Mouse (Mus musculus) mouse trophoblast stem cell (cell line): ENCODE results near the gene Fzd10.

ENCODE experiments used
- in situ Hi-C, 2 experiments: fragments of 300-500 bp; cut with MseI, MboI; formaldehyde crosslinking; loops; 2 replicates in 1 of 2; 3 replicates in 1 of 2; pipeline ENCODE4 v1.15.1; 2025

Fzd10 gene

DNA sequence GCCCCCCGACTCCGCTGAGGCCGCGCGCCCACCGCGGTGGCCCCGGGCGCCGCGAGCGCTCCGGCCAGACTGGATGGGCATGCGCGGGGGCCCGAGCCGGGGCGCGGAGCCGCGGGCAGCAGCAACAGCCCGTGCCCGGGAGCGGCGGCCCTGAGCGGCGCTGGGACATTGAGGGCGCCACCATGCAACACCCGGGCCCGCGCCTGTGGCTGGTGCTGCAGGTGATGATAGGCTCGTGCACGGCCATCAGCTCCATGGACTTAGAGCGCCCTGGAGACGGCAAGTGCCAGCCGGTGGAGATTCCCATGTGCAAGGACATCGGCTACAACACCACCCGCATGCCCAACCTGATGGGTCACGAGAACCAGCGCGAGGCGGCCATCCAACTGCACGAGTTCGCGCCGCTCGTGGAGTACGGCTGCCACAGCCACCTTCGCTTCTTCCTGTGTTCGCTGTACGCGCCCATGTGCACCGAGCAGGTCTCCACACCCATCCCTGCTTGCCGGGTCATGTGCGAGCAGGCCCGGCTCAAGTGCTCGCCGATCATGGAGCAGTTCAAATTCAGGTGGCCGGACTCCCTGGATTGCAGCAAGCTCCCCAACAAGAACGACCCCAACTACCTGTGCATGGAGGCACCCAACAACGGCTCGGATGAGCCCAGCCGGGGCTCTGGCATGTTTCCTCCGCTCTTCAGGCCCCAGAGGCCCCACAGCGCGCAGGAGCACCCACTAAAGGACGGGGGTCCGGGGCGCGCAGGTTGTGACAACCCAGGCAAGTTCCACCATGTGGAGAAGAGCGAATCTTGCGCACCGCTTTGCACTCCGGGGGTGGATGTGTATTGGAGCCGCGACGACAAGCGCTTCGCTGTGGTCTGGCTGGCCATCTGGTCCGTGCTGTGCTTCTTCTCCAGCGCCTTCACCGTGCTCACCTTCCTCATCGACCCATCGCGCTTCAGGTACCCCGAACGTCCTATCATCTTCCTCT lies 684 bp downstream of the Fzd10 start:
- in situ Hi-C loops: no loop called here

DNA sequence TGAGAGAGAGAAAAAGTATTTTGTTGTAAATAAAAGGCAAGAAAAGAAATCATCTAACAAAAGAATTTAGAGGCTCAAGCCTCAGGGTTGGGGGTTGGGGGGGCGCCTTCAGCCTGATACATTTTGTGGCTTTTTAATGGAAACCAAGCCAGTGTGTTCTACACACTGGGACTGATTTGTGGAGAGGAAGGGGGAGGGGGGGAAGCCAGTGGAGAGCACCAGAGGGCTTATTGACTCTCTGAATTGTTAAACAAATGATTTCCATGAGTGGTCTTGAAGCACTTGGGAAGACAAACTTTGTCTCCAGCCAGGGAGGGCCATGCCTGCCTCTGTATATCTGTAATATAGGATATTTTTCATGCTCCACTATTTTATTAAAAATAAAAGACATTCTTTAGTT lies 3.0 kb downstream of the Fzd10 start:
- in situ Hi-C loops: no loop called here

DNA sequence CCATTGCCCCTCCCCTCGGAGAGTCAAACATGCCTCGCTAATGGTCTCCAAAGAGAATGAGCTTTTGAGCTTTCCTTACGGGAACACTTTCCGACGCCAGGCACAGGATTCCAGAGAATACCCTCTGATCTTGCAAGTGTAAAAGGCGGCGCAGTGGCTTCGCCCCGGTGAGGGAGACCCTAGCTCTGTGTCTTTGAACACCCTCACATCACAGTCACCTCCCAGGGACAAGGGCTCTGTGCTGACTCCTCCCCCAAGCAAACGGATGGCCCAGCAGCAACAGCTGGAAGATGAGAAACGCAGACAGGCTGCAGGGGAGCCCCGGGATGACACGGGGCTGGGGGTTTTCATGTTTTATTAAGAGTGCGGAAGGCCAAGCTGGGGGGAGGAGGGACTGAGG lies 6.0 kb downstream of the Fzd10 start:
- in situ Hi-C loops: no loop called here

DNA sequence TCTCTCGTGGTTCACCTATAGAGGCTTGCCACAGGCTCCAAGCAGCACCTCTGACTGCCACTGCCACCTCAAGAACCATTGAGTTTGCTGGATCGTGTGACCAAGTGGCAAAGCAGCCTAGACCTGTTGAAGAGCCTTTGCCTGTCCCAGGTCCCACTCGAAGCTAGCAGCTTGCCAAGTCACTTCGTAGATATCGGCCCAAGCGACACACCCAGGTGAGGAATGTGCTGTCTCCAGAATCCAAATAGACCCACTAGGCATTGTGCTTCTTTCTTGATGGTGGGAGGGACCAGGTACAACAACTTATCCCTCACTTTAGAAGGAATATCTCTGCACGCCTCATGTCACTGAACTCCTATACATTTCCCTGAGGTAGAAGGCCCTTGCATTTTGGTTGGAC lies 8.4 kb downstream of the Fzd10 start:
- in situ Hi-C loops: no loop called here

DNA sequence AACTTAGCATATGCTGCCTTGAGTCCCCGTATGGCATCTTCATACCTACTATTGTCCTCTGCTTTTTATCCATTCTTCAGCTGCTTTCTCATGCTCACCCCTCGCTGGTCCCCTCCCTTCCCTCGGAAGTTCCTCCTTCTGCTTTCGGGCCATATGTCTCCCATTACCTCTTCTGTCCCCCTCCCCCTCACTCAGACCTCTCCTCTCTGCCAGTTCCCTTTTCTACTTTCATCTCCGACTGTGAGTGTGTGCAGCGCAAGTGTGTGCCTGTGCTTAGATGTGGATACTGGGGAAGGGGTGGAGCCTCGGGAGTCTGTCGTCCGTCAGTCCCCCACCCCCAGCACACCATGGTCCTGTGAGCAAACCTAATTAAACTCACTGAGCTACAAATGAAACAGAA lies 17.0 kb downstream of the Fzd10 start:
- in situ Hi-C loops: no loop called here

DNA sequence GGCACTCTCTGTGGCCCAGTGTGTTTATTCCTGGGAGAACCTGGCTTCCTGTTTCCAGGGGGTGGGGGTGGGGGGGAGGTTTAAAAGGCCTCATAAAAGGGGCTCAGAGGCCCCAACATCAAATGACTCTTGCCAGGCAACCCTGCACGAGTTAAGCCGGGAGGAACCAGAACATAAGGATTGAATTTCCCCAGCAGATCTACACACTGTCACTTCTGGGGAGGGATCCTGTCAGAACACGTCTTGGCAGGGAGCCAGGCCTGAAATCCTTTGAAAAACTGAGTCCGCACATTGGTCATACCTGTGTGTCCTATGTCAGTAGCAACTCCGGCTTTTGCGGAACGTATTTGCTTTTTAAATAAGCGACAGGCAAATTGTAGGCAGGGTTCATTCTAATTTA lies 19.3 kb downstream of the Fzd10 start:
- in situ Hi-C loops: no loop called here

DNA sequence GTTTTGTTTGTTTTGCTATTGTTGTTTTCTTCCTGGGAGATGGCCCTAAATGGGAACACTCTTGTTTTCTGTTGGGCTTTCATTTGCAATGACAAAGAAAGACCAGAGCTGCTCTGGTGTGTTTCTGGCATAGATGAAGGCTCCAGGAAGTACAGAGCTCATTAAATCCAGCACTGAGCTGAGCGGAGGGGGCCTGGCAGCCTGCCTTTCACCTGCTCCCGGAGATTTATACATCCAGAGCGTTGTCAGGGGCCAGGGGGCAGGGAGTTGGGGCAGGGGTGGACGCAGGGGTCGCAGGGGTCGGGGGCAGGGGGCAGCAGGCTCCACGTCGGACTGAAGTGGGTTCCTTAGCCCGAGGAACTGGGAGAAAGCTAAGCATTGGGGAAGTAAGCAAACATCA lies 19.8 kb downstream of the Fzd10 start:
- in situ Hi-C loops: no loop called here

DNA sequence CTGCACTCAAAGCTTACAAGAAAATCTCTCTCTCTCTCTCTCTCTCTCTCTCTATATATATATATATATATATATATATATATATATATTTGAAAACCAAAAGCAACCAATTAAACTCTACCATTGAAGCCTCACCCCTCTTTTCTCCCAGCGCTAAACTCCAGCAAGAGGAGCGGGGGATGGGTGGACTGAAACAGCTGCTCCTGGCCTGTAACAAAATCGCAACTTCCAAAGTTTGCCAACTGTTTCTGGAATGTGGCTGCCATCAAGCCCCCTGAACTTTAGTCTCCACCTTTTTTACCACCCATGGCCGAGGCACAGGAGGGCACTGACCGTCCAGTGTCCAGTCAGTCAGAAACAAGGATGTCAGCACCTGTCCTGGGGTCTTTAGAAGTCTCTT lies 27.1 kb downstream of the Fzd10 start:
- in situ Hi-C loops: no loop called here

DNA sequence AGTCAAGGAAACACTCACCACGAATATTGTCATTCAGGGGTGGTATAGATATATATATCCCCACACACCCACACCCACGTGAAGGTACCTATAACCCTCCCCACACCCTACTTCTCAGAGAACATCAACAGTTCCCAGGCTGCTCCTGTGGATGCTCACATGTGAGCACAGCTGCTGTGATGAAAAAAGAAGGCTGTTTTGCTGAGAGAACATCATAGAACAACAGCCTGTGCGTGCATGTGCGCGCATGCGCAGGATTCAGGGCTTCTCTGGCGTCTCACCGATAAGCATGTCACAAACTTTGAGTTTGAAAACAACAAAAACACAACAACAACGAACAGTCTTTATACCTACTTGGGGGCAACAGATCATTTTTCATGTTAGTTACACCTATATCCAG lies 36.0 kb downstream of the Fzd10 start:
- in situ Hi-C loops: no loop called here

DNA sequence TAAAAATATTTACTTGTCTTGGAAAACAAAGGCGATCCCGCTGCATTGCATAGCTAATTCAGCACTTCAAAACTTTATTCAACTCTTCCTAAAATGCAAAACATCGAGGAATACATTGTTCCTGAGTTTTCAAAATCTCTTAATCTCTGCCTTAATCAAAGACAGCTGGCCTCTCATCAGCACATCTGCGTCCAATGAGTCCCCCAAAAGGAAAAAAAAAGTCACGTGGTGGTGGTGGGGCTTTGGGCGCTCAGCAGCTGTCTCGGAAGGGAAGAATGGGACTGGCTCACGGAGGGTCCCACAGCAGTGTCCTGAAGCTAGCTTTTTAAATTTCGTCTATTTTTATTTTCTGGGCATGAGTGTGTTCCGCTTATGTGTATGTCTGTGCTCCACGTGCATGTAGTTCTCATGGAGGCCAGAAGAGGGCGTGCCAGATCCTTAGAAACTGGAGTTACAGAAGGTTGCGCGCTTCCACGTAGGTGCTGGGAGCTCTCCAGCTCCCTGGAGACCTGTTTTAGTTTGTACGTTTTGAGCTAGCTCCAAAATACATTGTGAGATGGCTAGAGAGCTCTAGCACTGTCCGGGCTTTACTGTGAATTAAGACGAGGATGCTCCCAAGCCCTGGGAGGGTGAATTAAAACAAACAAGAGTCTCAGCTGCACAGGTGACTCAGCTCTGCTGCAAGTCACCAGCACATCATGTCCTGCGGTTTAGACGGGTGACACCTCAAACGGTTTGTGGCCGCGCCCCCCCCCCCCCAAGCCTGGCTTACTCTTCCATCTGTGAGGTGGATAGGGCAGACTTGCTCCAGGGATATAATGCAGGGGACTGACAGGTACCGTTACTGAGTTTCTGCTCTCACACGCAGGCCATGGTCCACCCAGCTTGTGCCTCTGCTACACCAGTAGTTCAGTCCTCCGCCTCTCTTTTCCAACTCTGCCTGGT lies 36.7 kb downstream of the Fzd10 start:
- in situ Hi-C loops: no loop called here

DNA sequence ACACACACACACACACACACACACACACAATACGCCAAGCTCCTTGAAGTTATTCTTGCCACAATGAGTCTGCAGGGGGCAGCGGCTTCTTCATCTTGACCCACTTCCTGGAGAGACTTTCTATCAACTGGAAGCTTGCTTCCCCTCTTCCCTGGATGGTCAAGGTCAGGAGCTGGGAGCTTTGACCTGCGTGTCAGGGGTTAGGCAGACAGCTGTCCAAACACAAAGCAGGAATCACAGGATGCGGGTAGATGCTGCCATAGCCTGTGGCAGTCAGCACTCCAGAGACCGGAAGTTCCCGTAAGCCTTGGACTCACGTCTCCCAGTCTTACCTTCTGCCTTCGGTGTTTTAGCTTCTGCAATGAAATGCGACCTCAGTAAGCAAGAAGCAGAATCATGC lies 38.1 kb downstream of the Fzd10 start:
- in situ Hi-C loops: no loop called here

DNA sequence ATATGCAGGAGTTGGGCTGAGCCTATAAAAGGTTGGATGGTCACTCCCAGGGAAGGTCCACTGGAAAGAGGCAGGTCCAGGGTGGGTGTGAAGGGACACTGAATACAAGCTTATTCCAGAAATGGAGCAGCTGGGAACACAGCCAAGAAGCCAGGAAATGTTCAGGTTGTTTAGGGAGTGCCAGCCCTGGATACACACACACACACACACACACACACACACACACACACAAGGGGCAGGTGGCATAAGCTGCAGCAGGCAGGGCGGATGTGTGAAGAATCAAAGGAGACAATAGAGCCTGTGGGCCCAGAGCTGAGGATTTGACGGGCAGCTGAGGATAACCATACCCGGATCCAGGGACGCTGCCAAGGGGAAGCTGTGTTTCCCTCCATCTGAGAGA lies 42.4 kb downstream of the Fzd10 start:
- in situ Hi-C loops: no loop called here

DNA sequence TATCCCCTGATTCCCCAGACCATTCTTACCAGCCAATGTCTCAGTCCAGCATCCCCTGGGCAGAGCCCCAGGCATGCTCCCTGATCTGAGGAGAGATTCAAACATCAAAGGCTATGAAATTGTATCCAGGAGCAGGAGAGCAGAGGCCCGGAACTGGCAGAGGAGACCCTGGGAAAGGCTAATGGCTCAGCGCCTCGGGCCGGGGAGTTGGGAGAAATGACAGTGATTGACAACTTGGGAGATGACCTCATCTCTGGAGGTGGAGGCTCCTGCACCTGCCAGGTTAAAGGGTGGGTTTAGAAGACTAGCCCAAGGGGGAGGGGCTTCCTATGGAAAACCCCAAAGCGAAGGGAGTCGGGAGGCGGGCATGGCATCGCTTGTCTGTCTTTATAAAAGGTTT lies 45.1 kb downstream of the Fzd10 start:
- in situ Hi-C loops: no loop called here

DNA sequence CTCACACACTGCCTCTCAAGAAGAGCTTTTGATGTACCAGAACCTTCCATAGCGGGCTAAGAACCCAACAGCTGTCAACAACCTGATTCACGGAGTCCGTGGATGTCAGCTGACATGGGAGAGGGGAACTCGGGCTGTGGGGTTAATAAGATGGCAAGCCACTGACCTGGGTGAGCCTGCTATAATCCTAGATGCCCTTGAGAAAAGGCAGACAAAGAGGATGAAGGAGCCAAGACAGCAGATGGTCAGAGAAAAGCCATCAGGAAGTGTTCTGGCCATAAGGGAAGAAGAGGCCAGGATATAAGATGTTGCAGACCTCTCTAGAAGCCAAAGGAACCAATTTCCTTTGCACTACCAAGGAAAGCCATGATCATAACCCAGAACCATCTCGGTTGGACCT lies 45.6 kb downstream of the Fzd10 start:
- in situ Hi-C loops: no loop called here

DNA sequence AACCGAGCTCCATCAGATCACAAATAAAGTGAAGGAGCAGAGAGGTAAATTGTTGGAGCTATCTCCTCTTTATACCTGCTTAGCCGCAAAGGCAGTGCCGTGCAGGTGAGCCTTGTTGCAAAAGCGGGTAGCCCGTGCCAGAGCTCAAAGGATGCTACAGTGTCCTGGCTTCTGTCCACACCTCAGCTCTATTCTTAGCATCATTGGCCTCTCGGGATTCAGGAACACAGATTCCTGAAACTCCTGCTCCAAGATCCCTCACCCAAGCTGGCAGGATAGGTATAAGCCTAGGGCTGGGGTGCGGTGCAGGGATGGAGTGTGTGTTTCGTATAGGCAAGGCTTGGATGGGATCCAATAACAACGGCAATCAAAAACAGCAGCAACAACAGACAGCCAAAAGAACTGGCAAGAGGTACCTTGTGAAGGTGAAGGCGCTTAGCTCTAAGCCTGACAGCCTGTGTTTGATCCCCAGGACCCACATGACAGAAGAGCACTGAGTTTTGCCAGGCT lies 46.6 kb downstream of the Fzd10 start:
- in situ Hi-C loops: no loop called here

DNA sequence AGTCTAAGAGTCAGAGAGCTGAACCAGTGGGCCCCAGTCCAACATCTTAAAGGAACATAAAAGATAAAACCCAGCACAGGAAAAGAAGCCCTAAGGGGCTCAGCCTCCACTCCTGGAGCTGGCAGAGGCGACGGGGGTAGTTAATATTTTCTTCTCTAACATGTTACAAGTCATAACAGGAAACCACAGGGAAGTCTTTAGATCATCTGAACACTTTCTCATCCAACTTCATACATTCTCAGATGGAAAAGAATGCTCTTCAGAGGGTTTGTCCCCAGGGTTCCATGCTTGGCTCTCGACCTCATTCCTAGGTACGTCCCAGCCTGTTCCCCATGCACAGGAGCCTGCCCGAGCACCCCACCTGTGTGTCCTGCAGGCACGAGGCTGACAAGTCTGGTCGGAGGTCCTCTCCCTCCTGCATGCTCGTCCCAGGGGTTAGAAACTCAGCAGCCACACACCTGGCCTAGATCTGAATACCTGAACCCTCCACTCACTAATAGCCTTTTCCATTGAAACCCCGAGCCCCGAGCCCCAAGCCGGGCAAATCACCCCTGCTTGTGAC lies 48.8 kb downstream of the Fzd10 start:
- in situ Hi-C loops: no loop called here
